Mouse (Mus musculus) thymus, adult 2 months (tissue): ENCODE measurements around the gene Gzmk.

ENCODE experiments used
- CTCF ChIP-seq: fragments of 200-500 bp; IDR thresholded peaks from 2 replicates; pipeline ENCODE4 v1.5.1; 2012; ENCODE audit warnings: mild to moderate bottlenecking, control low read depth, low read length, moderate library complexity, borderline replicate concordance; ENCODE audit not compliant: control insufficient read depth, poor library complexity, insufficient read depth; ENCODE audit errors: extremely low read depth
- POLR2A ChIP-seq: fragments of 200-500 bp; IDR thresholded peaks from 2 replicates; pipeline ENCODE4 v1.6.1; 2012; ENCODE audit warnings: mild to moderate bottlenecking, low read length, control low read depth, moderate library complexity; ENCODE audit not compliant: control insufficient read depth, poor library complexity, insufficient read depth; ENCODE audit errors: extremely low read depth

DNA sequence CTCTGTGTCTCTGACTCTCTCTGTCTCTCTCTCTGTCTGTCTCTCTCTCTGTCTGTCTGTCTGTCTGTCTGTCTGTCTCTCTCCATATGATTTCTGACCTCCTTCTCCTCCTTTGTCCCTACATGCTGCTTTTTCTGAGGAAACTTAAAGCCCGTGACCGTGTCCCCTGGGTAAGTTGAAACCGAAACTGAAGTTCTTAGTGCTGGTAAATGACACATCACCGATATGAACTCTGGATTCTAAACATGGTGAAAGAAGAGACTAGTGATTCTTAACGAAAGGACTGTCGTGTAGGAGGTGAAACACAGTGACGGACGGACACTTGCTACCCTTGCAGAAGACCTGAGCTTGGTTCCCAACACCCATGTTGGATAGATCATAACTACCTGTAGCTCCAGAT, 45.5 kb upstream of the Gzmk start:
- TF ChIP-seq CTCF (no peak), POLR2A (no peak)
